In genomic region chr13:48871887-48872606, GRCm38 (mm10) we compare ENCODE assay signal across 8 mouse cellular contexts. TPM values are rescaled to one million over a fixed set of nuclear protein-coding genes. Genes with fewer than 3 reads are reported as not detected.
DNase-seq lines count a peak whose midpoint lies in the region; ATAC-seq and TF ChIP-seq lines count a peak whose summit lies in the region.

No protein-coding gene starts in this region.

- no peaks in the 10 kb centered on the region for H3K27me3 ChIP-seq in G1E (ENCODE audit: insufficient read depth, low read length)
- no peaks in the 10 kb centered on the region for H3K27me3 ChIP-seq in heart, embryonic 12.5 days (replicated peaks)
- no peaks in the 10 kb centered on the region for H3K27me3 ChIP-seq in limb, embryonic 10.5 days (ENCODE audit: low read depth, poor library complexity, severe bottlenecking)

- no peak for TF ChIP-seq CTCF in G1E (IDR thresholded peaks at IDR 0.05; ENCODE audit: low read depth, low read length)

- peaks cover 41% of the 10 kb centered on the region for H3K36me3 ChIP-seq in G1E (replicated peaks)
- H3K36me3 ChIP-seq in heart, embryonic 12.5 days, result 0 out of 2 replicates have a peak, but pooled peaks cover 5% of the 10 kb centered on the region
- H3K36me3 ChIP-seq in limb, embryonic 10.5 days, result peaks cover 17% of the 10 kb centered on the region

- peak; percentile 65 to 73 for DNase-seq in B cell, adult 2 months
- DNase-seq in G1E (ENCODE audit: low spot score), result no peak
- DNase-seq in limb, embryonic 10.5 days (ENCODE audit: low spot score), result no peak
- DNase-seq in naive thymus-derived CD4-positive, alpha-beta T cell, adult 2 months (ENCODE audit: low read depth), result peak; percentile 50
- no peak for DNase-seq in MN1 (ENCODE audit: low spot score)
- DNase-seq in left cerebral cortex, adult 11 months (ENCODE audit: low spot score), result no peak

- H3K4me2 ChIP-seq in heart, embryonic 12.5 days, result peak overlapping the region; percentile 84

- H3K27ac ChIP-seq in heart, embryonic 12.5 days (ENCODE audit: poor library complexity, severe bottlenecking), result no peak overlapping the region
- peak overlapping the region; percentile 99 for H3K27ac ChIP-seq in limb, embryonic 10.5 days

- peak overlapping the region; percentile 88 for H3K4me3 ChIP-seq in G1E (ENCODE audit: low read depth, low read length)
- peak overlapping the region; percentile 100 for H3K4me3 ChIP-seq in heart, embryonic 12.5 days
- H3K4me3 ChIP-seq in limb, embryonic 10.5 days, result peak overlapping the region; percentile 95

- WGBS in heart, embryonic 12.5 days, result 54% methylated on average over 7 of the region's 7 CpGs
- 62% methylated on average over 7 of the region's 7 CpGs for WGBS in limb, embryonic 10.5 days

- peak overlapping the region; percentile 100 for H3K9ac ChIP-seq in heart, embryonic 12.5 days

- H3K4me1 ChIP-seq in G1E (ENCODE audit: insufficient read depth, low read depth, low read length), result peaks cover 47% of the 10 kb centered on the region
- peaks cover 56% of the 10 kb centered on the region for H3K4me1 ChIP-seq in heart, embryonic 12.5 days (replicated peaks)
- H3K4me1 ChIP-seq in limb, embryonic 10.5 days, result peaks cover 41% of the 10 kb centered on the region

- no peaks in the 10 kb centered on the region for H3K9me3 ChIP-seq in G1E (replicated peaks)
- no peaks in the 10 kb centered on the region for H3K9me3 ChIP-seq in heart, embryonic 12.5 days (replicated peaks)
- H3K9me3 ChIP-seq in limb, embryonic 10.5 days (replicated peaks), result no peaks in the 10 kb centered on the region

- no peak for ATAC-seq in G1E (ENCODE audit: extremely low read depth, insufficient number of reproducible peaks, low FRiP score, poor library complexity, severe bottlenecking)
- no peak for ATAC-seq in heart, embryonic 12.5 days (ENCODE audit: insufficient number of reproducible peaks, low FRiP score)
- ATAC-seq in megakaryocyte-erythroid progenitor cell, adult 5-6 weeks (replicated peaks; ENCODE audit: low FRiP score, low TSS enrichment, poor library complexity, severe bottlenecking), result no peak

RNA-seq across cellular contexts. Expression of gene Phf2, which starts 1.1 kb away (rescaled TPM):
- 53.7 and 59.0 TPM in 2 replicates for total RNA-seq in G1E (2014; fragmentation: Nextera tagmentation)
- 7.0 and 9.6 TPM in 2 replicates for total RNA-seq in G1E (2017)
- 45.3 and 49.2 TPM in 2 replicates for polyA plus RNA-seq in G1E (2012)
- 4.9 and 5.7 TPM in 2 replicates for polyA plus RNA-seq in heart, embryonic 12.5 days (2016; fragmentation: Nextera tagmentation; extraction: Ambion mirVana)
- polyA plus RNA-seq in limb, embryonic 10.5 days (2016; fragmentation: Nextera tagmentation; extraction: Ambion mirVana), result 6.6 and 8.2 TPM in 2 replicates
- 25.2 and 26.1 TPM in 2 replicates for total RNA-seq in megakaryocyte-erythroid progenitor cell, adult 5-6 weeks (2014; fragmentation: Nextera tagmentation)
- 6.1 and 10.9 TPM in 2 replicates for total RNA-seq in megakaryocyte-erythroid progenitor cell, adult 5-6 weeks (2017)

Comparison
In these comparisons a context has a peak if more than half of its experiments do, and no peak if none do; other contexts are left out.
1. DNase-seq: peak in B cell, adult 2 months (2 of 2) and naive thymus-derived CD4-positive, alpha-beta T cell, adult 2 months (single experiment); none in G1E (single experiment), limb, embryonic 10.5 days (single experiment), MN1 (single experiment) and left cerebral cortex, adult 11 months (single experiment).
2. Peak in every context shown above with its lines, with median percentiles within 50 percentile points of each other: H3K4me3 ChIP-seq.